Mouse (Mus musculus) MEL (cell line): Measurements from ENCODE around the gene Urod.

Experiments used
- CTCF ChIP-seq, 3 experiments: IDR thresholded peaks in 2 of 3; conservative IDR thresholded peaks in 1 of 3; 2 replicates each; pipeline ENCODE4 v1.5.1; 2011 to 2012; ENCODE audit warnings: low read length in 3 of 3, low read depth in 2 of 3, mild to moderate bottlenecking in 2 of 3, improper control_type of control experiment in 1 of 3, inconsistent platforms in 1 of 3, mixed read lengths in 1 of 3, moderate library complexity in 1 of 3; ENCODE audit not compliant: control insufficient read depth in 1 of 3, insufficient read depth in 1 of 3, poor library complexity in 1 of 3, severe bottlenecking in 1 of 3
- GABPA ChIP-seq: IDR thresholded peaks from 2 replicates; pipeline ENCODE4 v1.6.1; 2012; ENCODE audit warnings: low read depth, mild to moderate bottlenecking, inconsistent platforms, low read length, improper control_type of control experiment, moderate library complexity
- JUND ChIP-seq: IDR thresholded peaks from 2 replicates; pipeline ENCODE4 v1.6.1; 2011; ENCODE audit warnings: low read depth, mild to moderate bottlenecking, improper control_type of control experiment, low read length
- MAFK ChIP-seq: IDR thresholded peaks from 2 replicates; pipeline ENCODE4 v1.6.1; 2011; ENCODE audit warnings: low read depth, mild to moderate bottlenecking, low read length, improper control_type of control experiment, borderline replicate concordance
- MAX ChIP-seq: IDR thresholded peaks from 2 replicates; pipeline ENCODE4 v1.6.1; 2011; ENCODE audit warnings: low read length, improper control_type of control experiment
- MXI1 ChIP-seq: IDR thresholded peaks from 2 replicates; pipeline ENCODE4 v1.6.1; 2011; ENCODE audit warnings: mild to moderate bottlenecking, low read depth, low read length, improper control_type of control experiment
- NELFE ChIP-seq: IDR thresholded peaks from 2 replicates; pipeline ENCODE4 v1.6.1; 2011; ENCODE audit warnings: low read depth, low read length, improper control_type of control experiment
- POLR2A ChIP-seq, 2 experiments: IDR thresholded peaks; 2 replicates each; pipeline ENCODE4 v1.6.1; 2011 to 2012; ENCODE audit warnings: low read length in 2 of 2, mild to moderate bottlenecking in 2 of 2, control low read depth in 1 of 2, improper control_type of control experiment in 1 of 2, low read depth in 1 of 2, moderate library complexity in 1 of 2; ENCODE audit not compliant: control insufficient read depth in 1 of 2, insufficient read depth in 1 of 2, poor library complexity in 1 of 2
- SIN3A ChIP-seq: IDR thresholded peaks from 2 replicates; pipeline ENCODE4 v1.6.1; 2012; ENCODE audit warnings: low read length, improper control_type of control experiment, inconsistent platforms

DNA sequence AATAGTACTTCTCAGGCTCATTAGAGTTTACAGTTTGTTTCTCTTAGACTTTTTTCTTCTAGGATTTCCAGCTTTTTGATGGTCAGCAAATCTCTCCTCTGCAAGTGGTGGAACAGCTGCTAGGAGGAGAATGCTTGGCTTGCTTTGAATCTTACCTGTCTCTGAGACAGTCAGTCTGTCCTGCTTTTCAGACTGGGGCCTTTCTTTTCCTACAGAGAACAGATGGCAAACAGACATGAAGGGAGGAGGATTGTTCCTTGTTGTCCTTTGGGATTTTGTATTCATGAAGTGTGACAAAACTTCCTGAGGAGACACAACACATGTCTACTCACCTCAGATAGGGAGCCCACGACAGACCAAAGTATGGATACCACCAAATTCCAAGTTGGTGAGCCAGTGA is 46.6 kb upstream of the Urod start:
- no peak for TF ChIP-seq POLR2A (IDR thresholded peaks at IDR 0.05; ENCODE audit: control insufficient read depth in 1 of 2, insufficient read depth in 1 of 2, low read depth in 1 of 2, low read length in 2 of 2, poor library complexity in 1 of 2)
- TF ChIP-seq MAX, result no peak
- TF ChIP-seq CTCF (IDR thresholded peaks at IDR 0.05 in 2 of 3, conservative IDR thresholded peaks at IDR 0.05 in 1 of 3; ENCODE audit: control insufficient read depth in 1 of 3, insufficient read depth in 1 of 3, low read depth in 2 of 3, low read length in 3 of 3, poor library complexity in 1 of 3, severe bottlenecking in 1 of 3), result no peak
- no peak for TF ChIP-seq SIN3A
- TF ChIP-seq MXI1, result no peak
- TF ChIP-seq JUND, result no peak
- no peak for TF ChIP-seq MAFK
- TF ChIP-seq NELFE, result no peak
- no peak for TF ChIP-seq GABPA
